Mouse (Mus musculus) cerebellum, postnatal 4 days (tissue): ENCODE measurements around the gene Sez6.

Experiments used
- DNase-seq, 2 experiments: peaks; one replicate each; pipeline ENCODE4 v3.0.0; 2022; ENCODE audit warnings: low spot score in 2 of 2, mixed read lengths in 1 of 2

Sez6 gene

DNA sequence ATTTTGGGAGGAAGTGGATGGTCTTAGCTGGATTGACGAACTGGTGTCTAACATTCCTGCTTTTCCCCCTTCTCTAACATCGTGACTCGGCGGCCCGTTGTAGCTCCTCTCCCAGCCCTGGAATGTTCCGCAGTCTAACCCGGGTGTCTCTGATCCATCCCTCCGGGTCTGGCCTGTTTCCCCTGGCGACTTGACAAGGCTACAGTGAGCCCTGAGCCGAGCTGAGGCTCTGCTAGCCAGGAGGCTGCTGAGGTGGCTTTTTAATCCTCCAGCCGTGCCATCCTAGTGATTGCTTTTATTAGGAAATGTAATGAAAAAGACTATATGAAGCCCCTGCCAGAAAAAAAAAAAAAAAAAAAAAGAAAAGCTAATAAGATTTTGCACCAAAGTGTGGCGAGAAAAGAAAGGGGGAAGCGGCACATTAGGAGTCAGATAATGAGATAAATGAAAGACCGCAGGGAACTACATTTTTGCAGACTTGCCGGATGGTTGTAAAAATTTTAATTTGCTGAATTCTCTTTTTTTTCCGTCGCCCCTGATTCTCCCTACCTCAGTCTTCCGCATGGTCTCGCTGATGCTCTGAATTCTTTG lies 24.4 kb upstream of the Sez6 start:
- peak in 1 of 2 experiments; percentile 55 for DNase-seq

DNA sequence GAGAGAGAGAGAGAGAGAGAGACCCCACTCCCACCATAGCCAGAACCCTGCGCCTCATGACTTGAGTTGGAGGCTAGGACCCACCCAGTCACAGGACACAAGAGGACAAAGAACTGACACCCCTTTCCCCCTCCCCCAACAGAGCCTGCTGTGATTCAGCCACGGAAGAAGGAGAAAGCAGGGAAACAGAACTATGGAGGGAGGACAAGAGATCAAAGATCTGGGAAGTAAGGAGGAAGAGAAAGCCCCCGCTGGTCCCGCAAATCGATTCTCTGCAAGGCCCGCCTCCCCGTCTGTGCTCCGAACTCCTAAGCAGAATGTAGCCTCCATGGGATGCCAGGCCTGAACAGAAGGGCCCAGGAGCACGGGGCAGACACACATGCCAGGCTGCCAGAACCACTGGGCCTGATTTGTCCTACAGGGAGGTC lies 23.8 kb upstream of the Sez6 start:
- peak in 1 of 2 experiments; percentile 56 for DNase-seq

DNA sequence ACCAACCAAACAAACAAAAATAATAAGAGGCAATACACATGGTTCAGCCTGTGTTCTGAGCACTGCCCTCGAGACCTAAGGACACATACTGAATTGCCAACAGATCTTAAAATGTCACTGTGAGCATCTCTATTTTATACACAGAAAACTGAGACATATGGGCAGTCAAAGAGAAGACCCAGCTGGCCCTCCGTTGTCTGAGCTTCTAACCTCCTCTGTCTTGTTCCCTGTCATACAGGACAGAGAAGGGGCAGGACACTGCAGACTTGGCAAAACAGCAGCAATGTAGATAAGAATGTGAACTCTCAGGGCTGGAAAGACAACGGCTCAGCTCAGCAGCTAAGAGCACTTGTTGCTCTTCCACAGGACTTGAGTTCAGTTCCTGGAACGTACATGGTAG lies 22.1 kb upstream of the Sez6 start:
- no peak for DNase-seq

DNA sequence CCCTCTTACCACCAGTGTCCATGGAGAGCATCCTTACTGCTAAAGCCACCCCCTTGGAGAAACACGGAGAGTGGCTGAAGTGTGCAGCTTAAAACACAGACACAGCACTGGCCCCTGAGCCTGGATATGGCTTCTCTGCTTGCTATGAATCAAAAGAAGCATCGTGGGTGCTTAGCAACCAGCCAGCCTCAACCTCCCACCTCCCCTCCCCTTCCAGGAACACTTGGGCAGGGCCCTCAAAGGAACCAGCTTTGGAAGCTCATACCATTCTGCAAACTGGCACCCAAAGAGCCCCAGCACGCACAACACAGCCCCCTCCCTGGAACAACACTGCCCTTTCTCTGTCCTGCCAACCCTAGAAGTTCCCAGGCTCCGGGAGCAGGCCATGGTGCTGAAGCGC lies 21.2 kb upstream of the Sez6 start:
- no peak for DNase-seq

DNA sequence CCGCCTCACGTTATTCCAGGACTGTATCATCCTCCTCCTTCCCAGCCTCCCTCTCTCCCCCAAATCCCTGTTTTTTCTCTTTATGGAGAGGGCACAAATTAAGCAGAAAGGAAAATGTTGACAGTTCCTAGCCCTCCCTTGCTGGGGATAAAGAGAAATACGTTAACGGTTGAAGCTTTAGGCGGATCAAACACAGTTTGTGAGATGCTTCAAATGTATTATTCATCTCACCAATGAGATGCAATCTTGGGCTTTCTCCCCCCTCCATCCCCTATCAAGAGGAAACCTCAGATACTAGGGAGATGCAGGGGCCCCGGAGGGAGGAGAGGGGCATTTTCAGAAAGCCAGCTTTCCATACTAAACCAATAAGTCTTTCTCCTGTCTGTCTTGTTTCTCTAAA lies 20.8 kb upstream of the Sez6 start:
- no peak for DNase-seq

DNA sequence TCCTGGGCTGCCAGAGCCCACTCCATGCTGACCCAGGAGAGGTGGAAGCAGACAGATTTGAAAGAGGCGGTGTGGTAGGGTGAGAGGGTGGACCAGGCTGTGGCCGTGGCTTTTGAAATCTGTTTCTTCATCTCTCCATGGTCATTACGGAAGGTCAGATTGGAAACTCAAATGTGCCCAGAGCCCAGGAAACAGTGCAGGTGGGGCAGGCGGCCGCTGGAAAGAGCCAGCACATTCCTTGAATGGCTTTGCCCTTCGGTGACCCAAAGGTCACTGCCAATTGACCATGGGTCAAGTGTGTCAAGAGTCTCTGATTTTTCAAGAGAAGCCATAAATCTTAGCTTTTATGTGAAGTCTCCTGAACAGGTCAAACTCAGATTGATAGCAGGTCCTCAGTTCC lies 17.1 kb upstream of the Sez6 start:
- DNase-seq: no peak

DNA sequence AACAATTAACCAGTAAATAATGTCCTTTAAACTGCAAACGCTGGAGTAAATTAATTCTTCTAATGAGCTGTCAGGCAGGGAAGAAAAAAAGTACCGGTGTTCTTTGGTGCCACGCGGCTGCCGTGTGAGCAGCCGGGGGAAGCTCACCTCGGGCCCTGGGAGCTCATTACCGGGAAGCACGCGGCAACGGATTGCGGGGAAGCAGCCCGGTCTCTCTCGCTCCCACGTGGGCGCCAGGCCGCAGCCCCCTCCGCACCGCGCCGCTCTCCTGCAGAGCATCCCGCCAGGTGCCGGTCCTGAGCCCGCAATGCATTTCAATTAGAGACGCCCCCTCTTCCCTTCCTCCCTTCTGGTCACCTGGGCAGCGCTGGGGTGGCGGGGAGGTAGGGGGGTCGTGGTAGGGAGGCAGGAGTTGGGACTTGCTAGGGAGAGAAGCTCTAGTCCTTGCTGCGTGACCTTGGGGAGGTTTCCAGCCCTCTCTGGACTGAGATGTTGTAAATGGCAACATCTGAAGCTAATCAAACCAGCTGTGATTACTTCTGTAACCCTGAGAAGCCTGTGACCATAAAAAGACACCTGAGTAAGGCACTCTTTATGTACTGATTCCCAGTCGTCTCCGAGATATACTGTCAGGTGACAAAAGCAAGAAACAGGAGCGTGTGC lies 15.9 kb upstream of the Sez6 start:
- no peak for DNase-seq

DNA sequence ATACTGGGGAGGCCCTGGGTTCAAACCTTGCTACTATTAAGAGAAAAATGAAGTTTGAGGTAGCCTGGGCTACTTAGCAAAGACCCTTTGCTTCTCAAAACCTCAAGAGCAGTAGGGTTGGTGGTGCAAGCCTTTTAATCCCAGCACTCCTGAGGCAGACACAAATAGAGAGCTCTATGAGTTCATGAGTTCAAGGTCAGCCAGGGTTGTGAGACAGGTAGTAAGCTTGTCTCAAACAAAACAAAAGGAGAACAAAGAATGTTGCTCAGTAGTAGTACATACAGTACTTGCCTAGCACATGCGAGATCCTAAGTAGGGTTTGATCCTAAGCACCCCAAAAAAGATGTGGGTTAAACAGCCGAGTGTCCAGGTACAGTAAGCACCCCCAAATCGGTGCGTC lies 13.9 kb upstream of the Sez6 start:
- DNase-seq: no peak

DNA sequence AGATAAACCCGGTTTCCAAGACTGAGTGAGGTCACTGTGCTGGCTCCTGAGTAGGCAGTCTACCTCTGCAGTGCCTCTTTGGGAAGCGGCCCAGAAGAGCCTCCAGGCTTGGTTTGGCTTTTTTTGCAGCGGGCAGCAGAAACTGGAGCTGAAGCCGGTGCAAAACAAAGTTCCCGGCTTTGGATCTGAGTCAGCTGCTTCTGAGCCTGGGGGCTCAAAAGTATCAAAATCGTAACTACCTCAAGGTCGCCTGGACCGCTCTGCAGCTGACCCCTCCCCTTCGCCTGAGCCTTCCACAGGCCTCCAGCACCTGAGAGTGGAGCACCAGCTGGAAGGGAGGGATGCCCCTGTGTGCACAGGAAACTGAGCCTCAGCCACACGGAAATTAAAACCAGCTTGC lies 13.4 kb upstream of the Sez6 start:
- DNase-seq: no peak

DNA sequence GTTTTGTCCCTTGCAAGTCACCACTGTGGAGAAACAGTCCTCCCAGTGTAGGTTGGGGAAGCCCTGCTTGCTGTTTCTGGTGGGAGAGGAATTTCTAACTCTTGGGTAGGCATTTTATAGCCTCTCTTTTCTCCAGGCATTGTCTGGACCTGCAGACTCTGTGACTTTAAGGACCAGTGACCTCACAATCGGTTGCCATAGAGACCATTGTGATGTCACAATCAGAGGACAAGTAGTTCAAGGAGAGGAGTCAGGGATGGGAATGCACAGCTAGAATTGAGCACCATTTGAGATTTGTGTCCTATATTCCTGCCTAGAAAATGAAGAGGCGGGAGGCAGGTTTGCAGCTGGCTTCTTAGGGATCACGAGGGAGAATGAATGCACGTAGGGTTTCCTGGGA lies 7.3 kb upstream of the Sez6 start:
- DNase-seq: no peak

DNA sequence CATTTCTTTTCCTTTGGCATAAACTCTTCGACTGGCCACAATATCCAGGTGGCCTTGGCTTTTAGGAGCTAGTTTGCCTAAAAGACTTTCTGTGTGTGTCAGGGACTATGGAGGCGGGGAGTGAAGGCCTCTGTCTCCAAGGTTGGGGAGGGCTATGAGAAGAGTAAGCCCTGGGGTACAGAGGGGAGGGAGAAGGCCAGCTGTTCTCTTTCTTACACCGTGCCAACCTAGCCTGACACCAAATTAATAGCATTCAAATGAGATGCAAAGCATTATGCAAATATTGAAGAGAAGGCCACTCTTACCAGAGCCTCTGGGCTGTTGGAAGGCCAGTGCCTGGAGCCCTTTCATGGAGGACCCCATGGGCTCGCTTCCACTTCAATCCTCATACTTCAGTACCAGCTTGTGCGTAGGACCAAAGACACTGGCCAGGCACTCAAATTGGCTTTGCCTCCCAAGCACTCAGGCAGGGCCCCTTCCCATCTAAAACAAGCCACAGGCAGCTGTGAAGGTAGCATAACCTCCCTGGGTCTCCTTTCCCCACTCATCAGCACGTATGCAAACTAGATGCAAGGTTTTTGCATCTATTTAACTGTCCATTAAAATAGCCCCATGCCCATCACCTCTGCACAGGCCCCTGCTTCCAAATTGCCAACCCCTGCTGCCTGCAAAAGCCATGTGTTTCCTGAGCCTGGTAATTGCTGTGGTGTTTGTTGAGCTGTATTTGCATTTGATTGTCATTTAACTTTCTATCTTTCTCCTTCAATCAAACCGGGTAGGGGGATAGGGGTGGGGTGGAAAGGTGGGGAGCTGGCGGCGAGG lies 4.6 kb upstream of the Sez6 start:
- DNase-seq: no peak

DNA sequence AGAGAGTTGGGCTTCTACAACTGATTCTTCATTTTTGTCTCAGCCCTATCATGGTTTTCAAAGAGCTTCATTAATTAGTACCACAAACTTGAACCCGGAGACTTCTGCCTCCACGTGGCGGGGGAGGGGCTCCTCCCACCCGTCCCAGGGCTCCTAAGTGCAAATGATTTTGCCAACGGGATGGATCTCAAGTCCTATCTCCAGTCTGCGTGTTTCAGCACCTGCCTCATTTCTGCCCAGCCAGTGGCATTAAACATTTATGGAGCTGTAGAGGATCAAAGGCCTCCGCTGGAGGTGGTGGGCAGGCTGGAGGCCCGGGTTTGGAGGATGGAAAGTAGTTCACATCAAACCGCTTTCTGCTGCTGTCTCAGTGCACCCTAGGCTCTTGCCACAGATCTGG lies 3.9 kb upstream of the Sez6 start:
- DNase-seq: no peak

DNA sequence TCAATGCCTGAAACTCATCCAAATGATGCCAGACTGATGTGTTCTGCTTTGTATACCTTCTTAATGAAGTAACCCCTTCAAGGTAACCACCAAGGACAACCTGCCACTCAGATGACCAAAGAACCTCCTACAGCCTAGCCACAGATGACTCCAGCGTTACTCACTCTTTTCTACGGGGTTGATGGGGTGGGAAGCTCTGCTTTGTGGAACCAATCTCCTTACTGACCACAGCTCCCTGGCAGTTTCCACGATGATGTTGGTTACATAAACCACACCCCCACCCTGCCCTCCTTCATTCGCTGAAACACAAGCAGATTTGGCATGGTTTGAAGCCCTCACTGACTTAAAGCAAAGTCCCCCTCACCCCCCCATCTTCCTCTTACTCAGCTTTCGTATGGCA lies 2.8 kb upstream of the Sez6 start:
- no peak for DNase-seq

DNA sequence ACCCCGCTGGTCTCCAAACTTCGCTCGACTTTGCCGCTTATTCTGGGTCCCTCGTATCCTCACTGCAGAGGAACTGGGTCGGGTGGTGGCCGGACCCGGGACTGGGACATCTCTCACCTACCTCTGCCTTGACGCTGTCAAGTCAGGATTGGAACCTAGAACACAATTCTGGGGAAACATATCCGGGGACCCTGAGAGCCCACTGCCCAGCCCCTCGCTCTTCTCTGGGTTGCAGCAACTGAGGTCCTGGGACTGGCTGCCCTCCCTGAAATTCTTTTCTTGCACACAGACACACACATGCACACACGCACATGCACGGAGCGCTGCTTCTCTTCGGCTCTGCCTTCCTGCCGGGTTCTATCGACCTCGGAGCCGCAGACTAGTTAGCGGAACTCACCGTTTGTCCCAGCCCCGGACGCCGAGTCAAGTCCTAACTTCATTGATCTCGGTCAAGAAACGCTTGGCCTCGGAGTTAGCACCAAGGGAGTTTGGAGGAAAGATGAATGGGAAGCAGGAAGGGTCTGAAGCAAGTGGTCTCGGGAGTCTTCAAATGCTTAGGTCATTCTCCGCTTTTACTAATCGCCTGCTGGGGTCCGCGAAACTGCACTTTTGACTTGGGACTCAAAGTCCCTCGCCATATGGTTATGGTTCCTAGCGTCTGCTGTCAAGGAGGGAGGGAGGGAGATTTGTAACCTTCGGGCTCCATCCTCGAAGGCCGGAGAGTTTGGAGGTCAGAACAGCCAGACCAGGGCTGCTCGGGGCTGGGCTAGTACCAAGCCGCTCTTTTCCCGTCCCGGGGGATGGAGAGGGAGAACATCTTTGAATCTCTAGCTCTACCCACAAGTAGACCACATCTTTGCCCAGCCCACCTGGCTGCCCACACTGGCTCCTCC lies 1.2 kb downstream of the Sez6 start:
- DNase-seq: no peak

DNA sequence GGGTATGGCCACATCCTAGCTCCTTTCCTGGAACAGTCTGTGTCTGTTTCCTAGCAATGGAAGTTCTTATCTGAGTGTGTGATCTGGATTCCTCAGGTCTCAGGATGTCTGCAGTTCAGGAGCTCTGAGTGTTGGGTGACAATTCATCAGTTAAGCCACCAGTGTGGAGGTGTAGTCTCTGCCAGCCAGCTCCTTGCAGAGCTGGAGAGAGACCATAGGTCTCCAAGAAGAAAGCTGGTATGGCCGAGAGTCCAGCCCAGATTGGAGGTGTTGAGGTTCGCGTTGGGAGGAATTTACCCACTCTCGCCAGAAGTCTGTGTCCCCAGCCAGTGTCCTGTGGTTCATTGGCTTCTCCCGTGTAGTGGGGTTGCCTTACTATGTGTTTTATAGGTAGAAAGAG lies 2.0 kb downstream of the Sez6 start:
- no peak for DNase-seq

DNA sequence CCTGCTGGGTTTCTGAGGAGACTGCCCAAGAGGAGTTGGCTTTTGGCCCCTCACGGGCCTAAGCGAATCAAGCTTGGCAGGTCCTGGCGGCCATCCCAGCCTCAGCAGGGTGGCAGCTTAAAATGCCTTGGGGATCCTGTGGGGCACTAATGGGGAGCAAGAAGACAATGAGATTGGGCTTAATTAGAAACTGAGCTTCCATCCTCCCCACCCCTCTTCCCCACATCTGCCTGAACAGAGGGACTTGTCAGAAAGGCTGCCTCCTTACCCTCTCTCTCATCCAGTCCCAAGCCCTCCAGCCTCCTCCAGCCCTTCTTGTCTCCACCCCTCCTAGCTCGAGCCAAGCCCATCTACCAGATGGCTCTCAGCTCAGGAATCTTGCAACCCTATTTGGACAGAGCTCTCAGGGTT lies 3.5 kb downstream of the Sez6 start:
- peak in 1 of 2 experiments; percentile 74 for DNase-seq

DNA sequence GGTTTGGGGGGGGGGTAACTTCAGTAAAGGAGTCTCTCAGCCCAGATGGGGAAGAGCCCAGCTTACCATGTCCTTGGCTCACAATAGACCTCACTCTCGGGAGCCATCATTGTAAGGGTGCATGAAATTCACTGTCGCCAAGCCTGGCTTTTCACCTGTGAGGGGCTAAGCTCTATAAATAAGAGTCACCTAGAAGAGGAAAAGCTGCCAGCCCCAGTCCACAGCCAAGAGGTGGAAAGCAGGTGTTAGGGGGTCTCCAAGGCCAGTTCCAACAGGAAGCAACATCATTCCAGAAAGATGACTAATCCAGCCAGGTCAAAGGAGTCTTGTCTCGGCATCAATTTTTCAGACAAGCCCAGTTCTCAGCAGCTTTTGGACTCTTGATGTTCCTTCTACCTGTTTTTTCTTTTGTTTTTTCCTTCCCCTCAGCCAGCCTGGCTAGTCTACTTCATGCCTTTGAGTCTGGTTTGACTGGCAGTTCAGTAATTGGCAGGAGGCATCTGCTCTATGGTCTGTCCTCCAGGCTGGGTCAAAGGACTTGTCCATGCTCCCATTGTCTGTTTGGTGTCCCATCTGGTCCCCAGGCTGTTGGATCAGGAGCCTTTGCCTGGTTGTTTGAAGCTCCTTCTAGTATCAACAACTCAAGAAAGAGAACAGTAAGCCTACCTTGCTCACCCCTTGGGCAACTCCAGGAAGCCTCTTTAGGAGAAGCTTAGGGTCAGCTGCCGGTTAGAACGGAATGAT lies 4.1 kb downstream of the Sez6 start:
- DNase-seq: no peak

DNA sequence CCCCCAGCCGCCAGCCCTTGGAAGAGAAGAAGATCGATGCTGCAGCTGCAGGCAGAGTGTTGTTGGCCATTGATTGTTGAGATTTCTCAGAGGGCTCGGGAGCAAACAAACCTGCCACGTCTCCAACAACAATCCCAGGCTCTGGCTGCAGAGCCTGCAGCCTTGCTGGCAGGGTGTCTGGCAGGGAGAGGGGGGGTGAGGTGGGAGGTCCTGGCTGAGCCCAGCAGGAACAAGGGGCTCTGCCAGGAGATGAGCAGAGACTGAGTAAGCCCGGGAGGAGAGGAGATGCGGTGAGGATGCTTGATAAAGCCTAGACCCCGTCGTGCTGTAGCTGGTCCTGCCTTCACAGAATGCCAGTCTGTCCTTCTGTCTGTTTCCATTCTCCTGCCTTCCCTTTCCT lies 6.2 kb downstream of the Sez6 start:
- DNase-seq: no peak

DNA sequence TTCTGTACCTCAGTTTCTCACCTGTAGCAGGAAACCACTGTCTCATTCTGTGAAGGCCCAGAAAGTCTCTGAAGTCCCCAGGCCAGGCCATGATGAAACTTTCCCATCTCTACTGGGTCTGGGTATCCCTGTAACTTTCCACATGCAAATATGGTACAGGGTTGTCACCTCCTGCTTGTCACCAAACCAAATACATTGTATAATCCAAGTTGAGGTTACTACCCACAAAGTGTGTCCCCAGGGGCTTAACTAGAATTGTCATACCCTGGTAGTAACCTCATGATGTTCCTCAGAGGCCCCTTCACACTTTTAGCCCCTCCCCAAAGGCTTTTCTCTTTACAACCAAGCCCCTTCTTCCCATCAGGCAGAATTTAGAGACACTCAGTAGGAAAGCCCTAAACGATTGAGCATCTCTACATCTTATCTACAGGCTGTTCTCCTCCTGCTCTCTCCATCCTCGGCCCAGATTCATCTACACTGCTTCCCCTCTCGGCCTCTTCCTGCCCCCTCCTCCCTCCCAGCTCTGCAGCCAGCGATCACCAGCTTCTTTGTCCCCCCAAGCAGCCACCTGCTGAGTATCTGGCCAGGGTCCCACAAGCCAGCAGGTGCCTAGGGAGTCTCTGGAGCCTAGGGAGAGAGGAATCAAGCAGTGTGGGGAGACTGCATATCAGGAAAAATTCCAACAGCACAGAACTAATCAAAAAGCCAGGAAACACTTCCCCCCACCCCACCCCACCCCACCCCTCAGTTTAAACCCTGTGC lies 7.2 kb downstream of the Sez6 start:
- DNase-seq: no peak

DNA sequence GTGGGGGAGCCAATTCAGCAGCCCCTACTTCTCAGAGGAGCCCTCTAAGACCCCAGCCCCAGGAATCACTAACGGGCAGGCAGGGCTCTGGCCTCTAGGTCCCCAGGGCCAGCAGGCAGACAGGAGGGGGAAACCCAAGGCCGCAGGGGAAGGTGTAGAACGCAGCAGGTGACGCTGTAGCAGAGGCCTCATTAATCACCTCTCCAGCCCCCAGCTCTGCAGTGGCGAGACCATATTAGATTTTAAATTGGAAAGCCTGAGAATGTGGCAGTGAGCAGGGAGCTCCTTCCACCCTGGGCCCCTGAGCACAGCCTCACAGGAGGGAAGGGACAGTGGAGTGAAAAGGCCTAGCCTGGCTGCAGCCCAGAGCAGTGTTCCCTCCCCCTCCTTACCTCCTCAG lies 11.6 kb downstream of the Sez6 start:
- DNase-seq: no peak

DNA sequence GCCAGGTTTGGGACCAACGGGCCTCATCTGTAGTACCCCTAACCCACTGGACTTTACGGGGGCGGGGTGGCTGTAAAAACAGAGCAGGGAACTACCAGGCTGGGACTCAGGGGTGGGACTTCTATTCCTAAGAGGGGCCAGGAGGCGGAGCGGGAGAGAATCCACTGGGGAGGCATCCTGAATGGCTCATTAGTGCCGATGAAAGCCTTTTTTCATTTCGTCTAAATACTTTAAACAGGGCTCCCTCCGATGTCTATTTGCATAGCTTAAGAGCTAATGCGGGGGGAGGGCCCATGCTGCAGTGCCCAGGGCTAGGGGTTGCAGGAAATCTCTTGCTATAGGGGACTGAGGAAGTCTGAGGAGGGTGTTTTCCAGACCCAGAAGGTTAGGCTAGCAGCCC lies 17.3 kb downstream of the Sez6 start:
- no peak for DNase-seq
